Mouse (Mus musculus) lung, adult 2 months (tissue): ENCODE measurements around the gene Nln. TPM values are rescaled to one million over a fixed set of nuclear protein-coding genes. Genes with fewer than 3 reads are reported as not detected.

Experiments used
- DNase-seq: peaks from one replicate; pipeline ENCODE4 v3.0.0; 2022
- H3K4me1 ChIP-seq: fragments of 200-500 bp; 2 replicates; pipeline ENCODE4 v1.6.1; 2011; ENCODE audit warnings: low read length; ENCODE audit not compliant: control insufficient read depth, insufficient read depth
- H3K4me3 ChIP-seq: fragments of 200-500 bp; replicated peaks from 2 replicates; pipeline ENCODE3; 2011; ENCODE audit warnings: low read depth, mild to moderate bottlenecking, control low read depth, low read length; ENCODE audit errors: extremely low read depth
- CTCF ChIP-seq: fragments of 200-500 bp; IDR thresholded peaks from 2 replicates; pipeline ENCODE4 v1.5.1; 2011; ENCODE audit warnings: mild to moderate bottlenecking, low read length, control low read depth; ENCODE audit not compliant: insufficient read depth
- POLR2A ChIP-seq: fragments of 200-500 bp; IDR thresholded peaks from 2 replicates; pipeline ENCODE4 v1.6.1; 2011; ENCODE audit warnings: low read depth, mild to moderate bottlenecking, control low read depth, low read length, borderline replicate concordance; ENCODE audit errors: extremely low read depth
- WGBS: fragments of 180-500 bp; shearing (Covaris S2); methylation state at CpG from one replicate; pipeline ENCODE4 v1.1.7; 2018; 5-methylcytosine and 5-hydroxymethylcytosine counted together
- polyA plus RNA-seq: library from polyadenylated mRNA; depleted of rRNA; stranded (reverse); fragments of >200 nt; gene quantifications from 2 replicates; pipeline ENCODE4 v1.2.3, GENCODE M21; 2012

Nln gene
- polyA plus RNA-seq, 1 experiment, result 12.4 TPM

GRCm38 (mm10) chr13:104097190-104097589 is 12.2 kb downstream of the Nln start:
- no peak for TF ChIP-seq POLR2A
- TF ChIP-seq CTCF, result no peak
- 61% methylated on average over 7 of the region's 7 CpGs for WGBS
- peaks cover 8% of the 10 kb centered on the region; the same call in 1 of the 2 replicates for H3K4me1 ChIP-seq
- no peak for DNase-seq
- no peak overlapping the region for H3K4me3 ChIP-seq

- no peak for DNase-seq
- no peak for TF ChIP-seq CTCF
- no peak for TF ChIP-seq POLR2A
- Histone ChIP-seq H3K4me3 (no peak overlapping the region), H3K4me1 (peaks cover 8% of the 10 kb centered on the region; the same call in 1 of the 2 replicates)
- WGBS, result 63% methylated on average over 7 of the region's 7 CpGs
Measured at GRCm38 (mm10) chr13:104095955-104096354, 13.5 kb downstream of the Nln start.

DNA sequence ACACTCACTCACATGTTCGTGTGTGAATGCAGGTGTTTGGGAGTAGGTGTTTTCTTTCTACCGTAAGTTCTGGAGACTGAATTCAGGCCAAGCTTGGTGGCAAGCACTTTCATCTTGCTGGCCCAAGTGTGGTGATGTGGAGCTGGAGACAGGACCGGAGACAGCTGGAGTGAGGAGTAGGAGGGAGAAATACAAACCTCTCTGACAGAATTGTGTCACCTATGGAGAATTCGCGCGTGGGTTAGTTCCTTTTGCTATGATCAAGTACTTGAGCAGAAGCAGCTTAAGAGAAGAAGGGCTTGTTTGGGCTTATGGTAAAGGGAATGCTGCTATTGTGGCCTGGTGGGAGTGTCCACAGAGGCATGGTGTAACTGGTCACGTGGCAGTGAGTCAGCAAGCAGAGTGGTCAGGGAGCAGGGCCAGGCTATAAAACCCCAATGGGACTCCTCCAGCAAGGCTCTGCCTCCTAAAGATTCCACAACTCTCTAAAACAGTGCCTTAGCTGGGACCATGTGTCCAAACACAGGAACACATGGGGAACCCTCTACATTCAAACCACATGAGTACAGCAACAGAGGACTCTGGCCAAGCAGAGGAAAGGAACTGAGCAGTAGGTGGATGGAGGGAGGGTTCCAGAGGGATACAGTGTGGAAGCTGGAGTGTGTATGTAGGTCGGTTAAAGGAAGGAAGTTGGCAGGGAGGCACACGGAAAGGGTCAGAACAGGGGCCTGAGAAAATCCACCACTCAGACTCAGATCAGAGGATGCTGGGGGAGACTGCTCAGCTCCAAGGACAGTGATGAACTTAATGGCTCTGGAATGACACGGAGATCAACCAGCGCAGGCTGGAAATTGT is 14.7 kb downstream of the Nln start:
- TF ChIP-seq POLR2A (no peak), CTCF (no peak)
- DNase-seq, result peak; percentile 21
- Histone ChIP-seq H3K4me3 (no peak overlapping the region), H3K4me1 (peaks cover 8% of the 10 kb centered on the region; the same call in 1 of the 2 replicates)
- 66% methylated on average over 11 of the region's 11 CpGs for WGBS

- TF ChIP-seq POLR2A (no peak), CTCF (no peak)
- no peak for DNase-seq
- peaks cover 11% of the 10 kb centered on the region for H3K4me1 ChIP-seq
- H3K4me3 ChIP-seq, result no peak overlapping the region
- 5% methylated on average over 1 of the region's 1 CpGs for WGBS
Measured at GRCm38 (mm10) chr13:104091734-104092133, 17.7 kb downstream of the Nln start.

- WGBS, result 11% methylated on average over 1 of the region's 1 CpGs
- DNase-seq, result peak; percentile 39
- TF ChIP-seq POLR2A, result no peak
- peak; percentile 95 for TF ChIP-seq CTCF
Measured at GRCm38 (mm10) chr13:104089387-104089786, 20.0 kb downstream of the Nln start.

DNA sequence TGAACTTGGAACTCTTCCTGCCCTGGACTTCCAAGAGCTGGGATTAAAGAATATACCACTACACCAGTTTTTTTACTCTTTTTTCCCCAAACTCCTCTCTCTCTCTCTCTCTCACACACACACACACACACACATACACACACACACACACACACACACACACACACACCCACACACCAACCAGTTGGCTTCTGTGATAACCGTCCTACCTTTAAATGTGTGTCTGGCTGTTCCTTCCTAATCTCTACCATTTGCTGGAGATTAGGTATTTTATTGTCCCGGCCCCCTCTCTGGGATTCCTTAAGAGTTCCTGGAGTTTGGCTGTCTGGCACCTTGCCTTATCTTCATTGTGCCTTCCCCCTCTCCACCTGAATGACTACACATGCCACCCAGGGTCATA is 24.8 kb downstream of the Nln start:
- TF ChIP-seq CTCF (no peak), POLR2A (no peak)
- WGBS, result 84% methylated on average over 2 of the region's 2 CpGs
- DNase-seq, result no peak
- H3K4me1 ChIP-seq, result peaks cover 2% of the 10 kb centered on the region; the same call in 1 of the 2 replicates
- H3K4me3 ChIP-seq, result no peak overlapping the region

More at GRCm38 (mm10) chr13:104089387-104089786, 20.0 kb downstream of the Nln start:
- Histone ChIP-seq H3K4me1 (peaks cover 3% of the 10 kb centered on the region; the same call in 1 of the 2 replicates), H3K4me3 (no peak overlapping the region)

DNA sequence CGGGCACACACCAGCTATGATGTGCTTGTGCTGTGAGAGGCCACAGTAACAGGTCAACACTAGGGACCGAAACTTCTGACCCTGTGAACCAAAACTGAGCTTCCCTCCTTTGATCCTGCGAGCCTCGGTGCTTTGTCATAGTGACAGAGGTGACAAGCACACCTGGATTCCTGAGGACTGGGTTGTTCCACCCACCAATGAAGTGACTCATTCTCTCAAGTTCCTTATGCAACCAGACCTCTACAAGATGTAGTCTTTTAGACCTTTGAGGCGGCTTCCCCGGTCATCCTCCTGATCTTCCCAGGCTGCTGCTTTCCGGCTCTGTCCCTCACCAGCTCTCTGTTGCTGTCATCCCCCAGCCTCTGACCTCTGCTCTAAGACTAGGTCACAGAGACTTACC is 26.9 kb downstream of the Nln start:
- no peak for DNase-seq
- TF ChIP-seq CTCF (no peak), POLR2A (no peak)
- Histone ChIP-seq H3K4me1 (no peaks in the 10 kb centered on the region), H3K4me3 (no peak overlapping the region)
- WGBS, result 84% methylated on average over 7 of the region's 7 CpGs

DNA sequence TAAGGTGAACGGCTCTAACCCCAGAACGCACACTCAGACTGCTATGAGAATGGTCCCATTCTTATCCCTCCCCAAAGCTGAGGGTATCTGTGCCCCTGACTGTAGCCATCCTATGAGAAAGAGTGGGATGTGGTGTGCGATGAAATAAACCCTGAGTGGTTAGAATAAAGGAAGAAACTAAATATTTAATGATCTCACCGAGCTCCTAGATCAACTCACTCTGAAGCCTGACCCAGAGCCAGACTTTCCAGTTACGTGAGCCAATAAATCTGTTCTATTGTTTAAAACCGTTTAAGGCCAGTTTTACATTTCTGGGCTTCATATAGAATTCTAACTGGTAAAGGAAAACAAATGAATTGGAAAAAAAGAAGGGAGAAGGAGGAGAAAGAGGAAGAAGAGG is 32.4 kb downstream of the Nln start:
- Histone ChIP-seq H3K4me1 (peaks cover 2% of the 10 kb centered on the region; the same call in 1 of the 2 replicates), H3K4me3 (no peak overlapping the region)
- no peak for TF ChIP-seq CTCF
- no peak for TF ChIP-seq POLR2A
- 58% methylated on average over 6 of the region's 6 CpGs for WGBS
- no peak for DNase-seq

GRCm38 (mm10) chr13:104074731-104075130 is 34.7 kb downstream of the Nln start:
- H3K4me1 ChIP-seq, result peaks cover 11% of the 10 kb centered on the region; the same call in 1 of the 2 replicates
- DNase-seq, result peak; percentile 36
- peak; percentile 37; the same call in 1 of the 2 replicates for TF ChIP-seq POLR2A
- no peak for TF ChIP-seq CTCF
- no peak overlapping the region for H3K4me3 ChIP-seq
- 12% methylated on average over 10 of the region's 10 CpGs for WGBS

DNA sequence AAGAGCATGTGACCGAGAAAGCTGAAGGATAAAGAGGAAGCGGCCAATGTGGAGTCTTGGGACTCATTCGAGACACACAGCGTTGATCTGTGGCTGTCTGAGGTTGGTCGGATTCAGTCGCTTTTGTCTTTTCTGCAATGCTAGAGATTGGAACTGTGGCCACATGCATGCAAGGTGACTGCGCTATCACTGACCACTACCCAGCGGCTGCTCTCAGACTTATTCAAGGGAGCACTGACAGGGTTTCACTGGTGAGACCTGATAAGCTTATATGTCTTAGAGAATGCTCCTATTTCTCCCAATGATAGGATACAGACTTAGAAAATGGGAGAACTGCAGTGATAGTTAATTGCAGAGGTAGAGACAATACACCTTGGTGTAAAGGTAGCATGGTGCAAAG is 35.2 kb downstream of the Nln start:
- Histone ChIP-seq H3K4me3 (no peak overlapping the region), H3K4me1 (peaks cover 14% of the 10 kb centered on the region; the same call in 1 of the 2 replicates)
- 98% methylated on average over 8 of the region's 8 CpGs for WGBS
- DNase-seq, result no peak
- no peak for TF ChIP-seq POLR2A
- no peak for TF ChIP-seq CTCF
